Mouse (Mus musculus) liver, embryonic 14.5 days (tissue): ENCODE results near the gene Gm648.
"Not testable (repeated sequence)": the region's sequence is repeated elsewhere in the genome, so short reads cannot be mapped to it uniquely, and the experiment has no call there.

Experiments
- CTCF ChIP-seq: IDR thresholded peaks from 2 replicates; pipeline ENCODE4 v1.5.1; 2016; ENCODE audit warnings: antibody characterized with exemption, low read depth, control low read depth
- EP300 ChIP-seq: IDR thresholded peaks from 2 replicates; pipeline ENCODE4 v1.6.1; 2016; ENCODE audit warnings: antibody characterized with exemption, low read depth

DNA sequence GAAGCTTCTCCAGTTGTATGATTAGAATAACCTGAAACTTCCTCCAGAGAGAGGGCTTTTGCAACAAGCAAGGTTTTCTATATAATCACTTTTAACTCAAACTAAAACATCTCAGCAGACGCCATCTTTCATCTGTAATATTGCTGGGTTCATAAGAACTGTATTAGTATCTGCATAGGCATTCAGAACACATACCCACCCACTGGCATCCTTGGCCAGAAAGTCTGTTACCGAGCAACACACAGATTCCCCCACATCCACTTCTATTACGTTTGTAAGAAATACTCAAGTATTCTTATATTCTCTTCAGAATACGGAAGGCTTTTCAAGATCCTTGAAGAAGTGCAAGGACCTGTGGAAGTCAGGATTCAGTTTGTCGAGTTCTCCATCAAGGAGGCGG is 25.0 kb downstream of the Gm648 start, which contains the start of gene Gm10477:
- not testable (repeated sequence) for TF ChIP-seq CTCF, EP300
